Mouse (Mus musculus) spleen, postnatal 4 days (tissue): ENCODE measurements around the gene Necab3.

Experiments
- DNase-seq, 2 experiments: peaks; one replicate each; pipeline ENCODE4 v3.0.0; 2022; ENCODE audit warnings: low spot score in 2 of 2

Necab3 gene

DNA sequence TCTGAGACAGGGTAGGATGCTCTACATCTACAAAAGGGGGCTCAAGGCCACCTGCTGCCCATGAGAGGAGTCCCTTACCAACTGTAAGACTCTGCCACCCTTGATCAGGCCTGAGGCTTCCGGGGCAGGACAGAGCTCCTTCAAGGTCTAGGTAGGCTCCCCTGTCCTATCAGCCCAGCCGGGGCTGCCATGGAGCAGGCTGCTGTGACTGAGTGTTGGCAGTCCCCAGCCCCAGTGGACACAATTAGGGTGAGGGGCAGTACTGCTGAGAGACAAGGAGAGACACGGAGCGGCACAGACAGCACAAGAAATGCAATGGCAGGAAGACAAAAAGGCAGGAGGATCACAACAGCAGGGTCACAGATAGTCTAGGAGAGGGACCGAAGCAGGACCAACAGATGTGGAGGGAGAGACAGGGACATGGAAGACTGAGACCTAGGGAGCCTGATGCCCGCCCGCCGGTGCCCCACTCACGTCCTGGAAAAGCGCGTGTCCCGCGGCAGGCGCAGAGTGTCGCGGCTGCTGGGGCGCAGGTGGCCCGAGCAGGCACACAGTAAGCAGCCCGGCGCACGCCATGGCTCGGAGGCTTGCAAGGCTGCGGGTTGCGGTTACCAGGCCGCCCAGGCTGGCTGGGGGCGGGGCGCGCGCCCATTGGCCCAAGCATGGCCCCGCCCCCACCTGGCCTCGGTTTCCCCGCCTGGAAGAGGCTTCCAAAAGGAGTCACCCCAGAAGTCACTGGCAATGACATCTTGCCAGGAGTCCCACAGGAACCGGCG is at the start of gene Necab3:
Necab3 (minus strand) TSS at position 627 of the 776 bp plus-strand sequence.
- peak; percentile 63 to 82 for DNase-seq

DNA sequence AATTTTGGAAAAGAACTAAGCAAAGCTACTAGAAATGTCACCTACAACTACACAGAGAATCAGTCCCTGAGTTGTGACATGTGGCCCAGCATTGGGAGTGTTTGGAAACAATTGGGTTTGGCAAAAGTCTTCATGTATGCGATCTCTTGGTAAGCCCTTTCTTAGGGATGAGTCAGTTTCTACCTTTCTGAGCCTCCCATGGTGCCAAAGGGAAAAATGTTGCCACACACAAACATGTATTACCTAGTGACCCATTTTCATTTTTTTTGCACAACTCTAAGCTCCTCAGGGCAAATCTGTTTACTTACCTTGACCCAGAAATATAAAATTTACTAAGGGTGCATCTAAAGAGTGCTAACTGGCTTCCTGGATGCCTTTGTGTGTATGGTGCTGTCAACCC is 48.3 kb upstream of the Necab3 start:
- DNase-seq = no peak

DNA sequence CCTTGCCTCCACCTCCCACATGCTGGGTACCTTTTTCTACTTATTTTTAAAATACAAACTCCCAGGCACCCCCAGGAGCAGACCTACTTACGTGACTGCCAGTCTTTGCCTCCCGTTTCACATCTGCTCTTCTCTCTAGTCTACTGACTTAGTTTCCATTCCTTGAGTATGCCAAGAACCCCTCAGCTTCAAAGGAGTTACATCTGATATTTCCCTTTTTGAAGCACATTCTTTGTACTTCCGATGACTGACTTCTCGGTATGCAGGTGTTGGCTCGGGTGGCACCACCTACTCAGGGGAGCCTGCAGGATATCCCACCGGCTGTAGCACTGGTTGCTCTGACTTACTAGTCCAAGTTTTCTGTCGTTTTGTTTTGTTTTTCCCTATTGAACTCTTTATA is 45.5 kb upstream of the Necab3 start:
- DNase-seq = no peak

DNA sequence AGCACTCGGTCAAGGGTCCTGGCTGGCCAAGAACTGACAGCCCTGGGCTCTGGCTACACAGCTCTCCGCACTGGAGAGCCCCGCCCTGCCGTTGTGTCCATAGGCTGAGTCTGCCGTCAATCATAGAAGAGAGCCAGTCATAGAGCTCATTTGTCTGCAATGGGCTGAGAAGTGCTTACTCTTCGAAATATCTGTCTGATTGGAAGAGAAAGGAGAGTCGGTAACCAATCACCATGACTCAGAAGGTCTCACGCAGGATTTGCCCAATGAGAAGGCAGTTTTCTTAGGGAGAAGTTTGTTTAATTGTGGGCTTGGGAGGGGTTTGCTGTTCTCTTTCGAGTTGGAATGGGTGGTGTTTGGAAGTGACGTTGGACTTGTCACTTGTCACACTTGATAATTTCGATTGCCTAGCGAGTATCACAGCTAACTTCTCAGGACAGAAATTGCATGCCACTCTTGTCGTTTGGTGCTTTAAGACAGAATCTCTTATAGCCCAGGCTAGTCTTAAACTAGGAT is 45.0 kb upstream of the Necab3 start, which contains the start of gene Pxmp4:
Pxmp4 (minus strand) TSS at position 71 of the 516 bp plus-strand sequence.
- DNase-seq = peak; percentile 99

DNA sequence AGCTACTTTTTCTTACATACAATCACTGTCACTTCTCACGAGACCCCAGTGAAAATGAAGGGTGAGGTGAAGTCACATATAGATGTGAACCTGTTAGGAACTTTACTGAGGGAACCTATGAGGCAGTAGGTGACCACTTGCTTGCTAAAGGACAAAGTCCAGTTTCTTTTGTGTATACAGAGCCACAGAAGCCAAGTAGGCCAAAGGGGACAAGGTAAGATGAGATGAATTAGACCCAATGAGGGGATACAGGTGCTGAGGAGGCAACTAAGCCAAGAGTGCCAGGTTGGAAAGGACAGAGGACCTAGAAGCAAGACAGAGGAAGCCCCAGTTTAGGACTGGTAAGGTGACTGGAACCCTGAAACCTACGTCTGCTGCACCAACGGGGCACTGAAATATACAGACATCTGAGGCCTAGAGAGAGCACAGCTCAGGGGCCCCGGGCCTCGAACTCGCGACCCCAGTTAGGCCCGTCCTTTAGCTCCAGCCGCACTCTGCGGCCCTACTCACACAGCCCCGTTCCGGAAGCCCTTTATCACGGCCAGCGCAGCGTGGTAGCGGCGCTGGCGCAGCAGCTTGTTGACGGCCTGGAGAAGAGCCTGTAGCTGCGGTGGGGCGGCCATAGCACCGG is 44.4 kb upstream of the Necab3 start:
- DNase-seq = no peak

DNA sequence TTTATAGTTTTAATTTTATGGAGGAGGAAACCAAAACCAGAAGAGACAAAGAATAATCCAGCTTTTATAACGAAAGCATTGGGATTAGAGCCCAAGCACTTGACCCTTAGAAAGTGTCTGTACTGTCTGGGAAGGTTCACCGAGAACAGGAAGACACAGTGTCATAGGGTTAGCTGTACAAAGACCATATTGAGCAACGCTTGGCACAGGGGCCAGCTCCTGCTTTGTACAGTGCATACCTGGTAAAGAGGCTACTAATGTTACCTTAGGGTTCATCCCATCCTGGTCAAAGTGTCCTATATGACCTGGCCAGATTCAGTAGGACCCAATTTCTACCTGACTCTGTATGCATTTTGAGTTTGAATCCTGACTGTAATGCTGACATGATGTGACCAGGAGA is 42.6 kb upstream of the Necab3 start:
- DNase-seq = no peak

DNA sequence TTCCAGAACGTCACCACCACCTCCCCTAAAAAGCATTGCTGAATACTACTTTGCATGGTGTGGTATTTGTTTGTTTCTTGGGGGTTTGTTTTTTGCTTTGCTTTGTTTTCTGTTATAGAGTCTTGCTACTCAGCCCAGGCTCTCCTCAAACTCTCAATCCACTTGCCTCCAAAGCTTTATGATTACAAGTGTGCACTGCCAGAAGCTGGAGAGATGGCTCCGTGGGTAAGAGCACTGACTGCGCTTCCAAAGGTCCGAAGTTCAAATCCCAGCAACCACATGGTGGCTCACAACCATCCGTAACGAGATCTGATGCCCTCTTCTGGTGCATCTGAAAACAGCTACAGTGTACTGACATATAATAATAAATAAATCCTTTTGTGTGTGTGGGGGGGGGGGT is 41.9 kb upstream of the Necab3 start:
- DNase-seq = no peak

DNA sequence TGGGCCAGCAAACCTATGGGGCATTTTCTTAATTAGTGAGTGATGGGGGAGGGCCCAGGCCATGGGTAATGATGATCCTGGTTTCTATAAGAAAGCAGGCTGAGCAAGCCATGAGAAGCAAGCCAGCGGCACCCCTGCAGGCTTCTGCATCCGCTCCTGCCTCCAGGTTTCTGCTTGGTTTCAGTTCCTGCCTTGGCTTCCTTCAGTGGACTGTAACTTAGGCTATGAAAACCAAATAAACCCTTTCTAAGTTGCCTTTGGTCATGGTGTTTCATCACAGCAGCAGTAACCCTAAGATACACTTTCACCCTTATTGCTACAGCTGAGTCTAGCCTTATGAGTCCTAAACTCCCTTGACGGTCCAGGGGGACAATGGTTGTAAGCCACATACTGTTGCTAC is 38.7 kb upstream of the Necab3 start:
- DNase-seq = no peak

DNA sequence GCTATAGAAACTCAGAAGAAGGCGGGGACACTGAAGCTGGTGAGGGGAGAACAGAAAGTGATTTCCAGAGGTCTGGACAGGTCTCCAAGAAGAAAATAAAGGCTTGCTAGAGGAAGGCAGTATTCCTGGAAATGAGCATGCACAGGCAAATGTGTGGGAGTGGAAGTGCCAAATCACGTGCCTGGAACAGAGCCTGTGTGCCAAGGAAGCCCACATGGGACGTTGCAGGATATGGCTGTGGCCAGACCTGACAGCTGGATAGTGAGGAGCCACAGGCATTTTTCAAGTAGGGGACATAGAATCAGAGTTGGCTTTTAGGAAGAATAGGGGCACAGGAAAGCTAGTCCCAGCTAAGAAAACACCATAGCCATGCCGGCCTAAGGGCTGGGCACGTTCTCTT is 37.1 kb upstream of the Necab3 start:
- DNase-seq = no peak

DNA sequence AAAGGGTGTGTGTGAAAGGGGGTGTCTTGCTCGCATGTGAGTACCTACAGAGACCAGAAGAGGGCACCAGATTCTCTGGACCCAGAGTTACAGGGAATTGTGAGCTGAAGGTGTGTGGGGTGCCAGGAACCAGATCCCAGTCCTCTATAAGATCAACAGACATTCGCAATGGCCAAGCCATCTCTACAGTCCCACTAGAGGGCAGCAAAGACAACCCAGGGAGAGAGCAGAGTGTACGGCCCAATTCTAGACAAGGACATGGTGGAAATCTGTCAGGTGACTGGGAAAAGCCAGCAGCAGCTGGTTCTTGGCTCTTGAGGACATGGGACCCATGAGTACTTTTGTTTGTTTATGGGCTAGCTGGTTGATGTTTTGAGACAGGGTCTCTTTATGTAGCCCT is 34.3 kb upstream of the Necab3 start:
- peak in 1 of 2 experiments; percentile 47 for DNase-seq

DNA sequence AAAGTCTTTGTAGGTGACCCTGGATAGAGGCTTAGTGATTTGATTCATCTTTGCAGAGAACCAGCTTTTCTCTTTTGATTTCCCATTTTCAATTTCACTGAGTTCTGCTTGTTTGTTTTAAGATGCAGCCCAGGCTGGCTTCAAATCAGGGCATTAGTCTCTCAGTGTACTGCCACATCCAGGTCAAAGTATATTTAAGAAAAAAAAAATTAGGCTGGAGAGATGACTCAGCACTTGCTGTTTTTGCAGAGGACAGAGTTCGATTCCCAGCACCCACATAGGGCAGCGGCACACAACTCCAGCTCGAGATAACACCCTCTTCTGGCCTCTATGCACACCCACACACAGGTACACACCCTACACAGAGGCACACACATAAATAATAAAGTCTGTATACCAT is 32.5 kb upstream of the Necab3 start:
- DNase-seq = no peak

DNA sequence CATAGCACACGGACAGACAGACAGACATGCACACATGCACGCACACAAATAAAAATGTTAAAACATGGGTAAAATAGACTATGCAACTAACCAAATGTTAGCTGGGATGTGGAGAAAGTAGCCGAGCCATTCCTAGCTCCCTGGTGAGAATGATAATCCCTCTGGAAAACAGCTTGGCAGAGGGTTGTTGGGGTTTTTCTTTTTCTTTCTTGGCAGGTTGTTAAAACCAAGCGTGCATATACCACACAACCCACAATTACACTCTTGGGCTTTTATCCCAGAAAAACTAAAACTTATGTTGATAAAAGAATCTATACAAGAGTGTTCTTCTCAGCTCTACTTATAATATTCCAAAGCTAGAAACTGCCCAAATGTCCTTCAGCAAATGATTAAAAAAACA is 30.4 kb upstream of the Necab3 start:
- DNase-seq = no peak

DNA sequence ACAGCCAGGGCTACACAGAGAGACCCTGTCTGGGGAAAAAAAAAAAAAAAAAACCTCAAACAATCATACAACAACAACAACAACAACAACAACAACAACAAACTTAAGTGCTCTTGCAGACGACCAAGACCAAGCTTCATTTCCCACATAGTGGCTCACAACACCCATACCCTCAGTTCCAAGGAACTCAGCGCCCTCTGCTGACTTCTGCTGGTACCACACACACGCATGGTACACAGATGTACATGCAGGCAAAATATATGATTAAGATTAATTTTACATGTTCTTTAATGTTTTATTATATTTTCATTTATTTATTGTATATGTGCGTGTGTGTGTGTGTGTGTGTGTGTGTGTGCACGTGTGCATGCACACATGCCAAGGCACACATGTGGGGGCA is 27.7 kb upstream of the Necab3 start:
- DNase-seq = peak; percentile 69 to 87

DNA sequence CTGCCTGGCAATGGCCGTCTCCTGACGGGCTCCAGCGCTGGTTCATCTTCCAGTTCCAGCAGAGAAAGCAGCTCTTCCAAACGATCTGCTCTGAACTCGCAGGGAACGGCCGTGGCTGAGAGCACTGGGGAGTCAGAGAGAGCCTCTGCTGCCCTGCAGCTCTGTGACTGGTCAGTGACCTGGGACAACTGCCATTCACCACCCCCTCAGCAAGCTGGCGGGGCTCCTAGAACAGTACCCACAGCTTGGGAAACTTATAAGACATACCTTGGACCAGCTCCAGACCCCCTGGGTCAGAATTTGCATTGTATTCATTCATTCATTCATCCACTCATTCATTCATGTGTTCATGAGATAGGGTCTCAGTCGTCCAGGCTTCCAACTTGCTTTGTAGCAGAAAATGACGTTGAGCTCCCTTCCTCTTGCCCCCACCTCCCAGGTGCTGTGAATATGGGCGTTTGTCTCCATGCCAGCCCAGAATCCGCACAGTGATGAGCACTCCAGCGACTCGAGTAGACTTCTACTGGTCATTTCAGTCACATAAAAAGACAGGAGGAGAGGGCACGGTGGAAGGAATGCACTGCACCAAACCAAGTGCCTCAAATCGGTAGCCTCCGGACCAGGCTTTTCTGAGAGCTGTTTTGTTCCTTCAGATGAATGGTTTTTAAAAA is 26.4 kb upstream of the Necab3 start:
- DNase-seq = no peak

DNA sequence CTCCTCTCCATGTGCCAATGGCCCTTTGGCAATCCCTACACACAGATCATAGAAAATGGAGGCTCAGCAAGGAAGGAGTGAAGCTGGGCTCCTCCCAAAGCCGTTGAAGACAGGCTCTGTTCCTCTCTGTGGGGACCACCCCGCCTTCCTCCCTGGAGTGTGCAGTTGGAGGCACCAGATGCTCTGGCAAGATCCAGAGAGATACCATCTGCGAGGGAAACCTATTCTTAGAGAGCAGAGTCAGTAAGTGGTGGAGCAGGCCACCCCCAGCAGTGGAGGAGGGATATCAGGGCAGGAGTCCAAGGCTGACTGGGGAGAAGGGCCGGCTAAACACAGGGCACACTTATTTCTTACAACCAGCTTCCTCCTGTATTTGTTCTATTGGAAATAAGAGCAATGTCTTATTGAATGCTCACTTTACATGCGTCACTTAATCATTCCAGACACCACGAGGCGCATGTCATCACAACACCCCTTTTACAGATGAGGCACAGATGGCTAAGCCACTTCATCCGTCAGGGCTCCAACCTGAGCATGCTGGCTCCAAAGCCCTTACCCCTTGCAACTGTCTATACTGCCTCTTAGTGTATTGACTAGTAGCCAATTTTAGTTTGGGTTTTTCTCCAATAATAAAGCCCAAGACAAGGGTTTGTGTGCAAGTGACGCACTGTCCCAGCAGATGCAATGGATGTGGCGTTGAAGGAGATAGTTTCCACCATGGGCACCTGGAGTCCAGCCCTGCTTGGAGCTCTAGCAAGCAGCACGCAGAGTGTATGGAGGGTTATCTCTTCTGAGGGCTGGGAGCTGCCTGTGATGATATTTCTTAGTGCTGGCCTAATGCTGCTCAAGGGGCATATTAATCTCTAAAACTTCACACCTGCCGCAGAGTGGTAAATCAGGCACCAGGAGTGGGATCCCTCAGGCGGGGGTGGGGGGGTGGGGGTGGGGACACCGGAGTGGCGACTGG is 25.5 kb upstream of the Necab3 start:
- DNase-seq = no peak

DNA sequence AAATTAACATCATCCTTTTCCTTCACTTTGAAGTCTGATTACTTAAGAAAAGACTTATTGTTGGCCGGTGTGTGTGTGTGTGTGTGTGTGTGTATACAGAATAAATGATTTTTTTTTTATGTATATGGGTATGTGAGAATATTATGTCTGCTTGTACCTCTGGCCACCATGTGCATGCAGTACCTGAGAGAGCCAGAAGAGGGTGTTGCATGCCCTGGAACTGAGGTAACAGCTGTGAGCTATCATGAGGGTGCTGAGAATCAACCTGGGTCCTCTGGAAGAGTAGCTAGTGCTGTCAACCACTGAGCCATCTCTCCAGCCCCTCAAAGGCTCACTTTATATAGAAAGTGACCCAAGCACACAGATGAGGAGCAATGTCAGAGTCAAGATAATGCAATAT is 22.7 kb upstream of the Necab3 start:
- DNase-seq = no peak

DNA sequence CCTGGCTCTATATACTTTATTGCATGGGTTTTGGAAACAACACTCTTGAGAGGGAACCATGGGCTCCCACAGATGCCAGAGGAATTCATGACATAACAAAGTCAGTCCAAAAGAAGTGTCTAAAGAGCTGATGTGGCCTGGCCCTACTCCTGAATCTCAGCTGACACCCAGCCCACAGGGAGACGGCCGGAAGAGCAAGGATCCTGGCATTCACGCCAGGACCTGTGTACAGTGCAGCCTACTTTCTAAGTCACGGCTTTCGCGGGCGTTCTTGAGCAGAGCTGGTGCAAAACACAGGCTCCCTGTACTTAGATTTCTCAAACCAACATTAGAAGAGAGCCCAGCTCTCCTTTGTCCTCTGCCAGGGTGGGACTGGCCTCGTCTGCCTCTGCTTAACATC is 21.9 kb upstream of the Necab3 start:
- DNase-seq = no peak

DNA sequence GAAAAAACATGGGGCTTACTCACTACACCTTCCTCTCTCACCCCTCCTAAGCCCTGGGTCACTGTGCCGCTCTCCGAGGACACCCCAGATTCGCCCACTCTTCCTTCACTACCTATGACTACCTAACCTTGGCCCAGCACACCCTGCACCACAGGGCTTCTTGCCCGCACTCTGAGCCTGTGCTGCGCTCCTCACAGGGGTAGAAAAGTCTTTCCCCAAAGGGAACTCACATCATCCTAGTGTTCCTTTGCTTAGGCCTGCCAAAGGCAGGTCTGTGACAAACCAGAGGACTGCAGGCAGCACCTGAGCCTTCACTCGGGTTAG is 19.0 kb upstream of the Necab3 start:
- no peak for DNase-seq

DNA sequence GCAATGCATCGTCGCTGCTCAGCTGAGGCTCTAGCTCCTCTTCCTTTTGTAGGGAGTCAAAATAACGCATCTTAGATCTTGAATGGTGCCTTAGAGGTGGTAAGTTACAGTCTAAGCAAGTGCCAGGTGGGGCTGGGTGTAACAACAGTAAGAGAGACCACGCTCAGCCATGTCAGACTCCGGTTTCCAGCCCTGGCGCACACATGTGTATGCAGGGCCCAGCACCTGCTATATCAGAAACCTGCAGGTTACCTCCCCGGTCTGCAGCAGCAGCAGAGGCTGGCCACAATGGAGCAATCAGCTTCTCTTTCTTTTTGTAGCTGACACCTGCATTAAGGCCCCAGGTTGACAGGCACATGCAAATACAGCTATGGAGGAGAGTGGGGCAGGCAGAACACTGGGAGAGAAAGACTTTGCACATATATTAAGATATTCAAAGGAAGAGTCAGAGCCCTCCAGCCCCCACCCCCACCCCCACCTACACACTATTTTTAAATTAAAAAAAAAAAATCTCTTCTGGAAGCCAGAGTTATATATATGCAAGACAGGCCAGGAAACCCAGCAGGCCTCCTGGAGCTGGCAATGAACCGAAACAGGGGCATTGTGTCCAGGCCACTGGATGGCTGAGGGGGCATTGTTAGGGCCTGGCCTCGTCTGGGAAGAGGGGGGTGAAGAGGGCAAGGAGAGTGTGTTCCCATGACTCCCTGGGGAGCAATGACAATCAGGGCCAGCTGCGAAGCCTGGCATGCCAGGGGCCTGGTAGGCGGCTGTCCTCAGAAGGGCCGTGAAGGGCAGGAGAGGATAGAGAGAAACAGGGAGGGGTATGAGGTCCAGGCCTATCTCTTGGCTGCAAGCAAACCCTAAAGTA is 18.4 kb upstream of the Necab3 start:
- no peak for DNase-seq

DNA sequence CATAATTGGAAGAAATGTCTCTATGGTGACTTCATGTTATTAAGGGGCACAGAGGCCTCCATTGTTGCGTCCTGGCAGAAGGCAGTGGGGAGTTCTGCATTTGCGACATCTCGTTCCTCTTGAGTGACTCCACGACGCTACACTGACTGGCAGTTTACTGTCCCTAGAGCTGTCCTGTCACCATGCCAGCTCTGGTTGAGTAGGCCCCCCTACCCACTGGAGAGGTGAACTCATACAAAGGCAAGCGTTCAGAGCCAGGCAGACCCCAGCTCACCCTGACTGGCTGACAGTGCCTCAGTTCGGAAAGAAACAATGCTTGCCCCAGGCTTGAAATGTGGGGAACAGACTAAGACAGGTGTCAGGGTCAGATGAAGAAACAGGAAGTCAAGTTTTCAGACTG is 15.6 kb upstream of the Necab3 start:
- no peak for DNase-seq

DNA sequence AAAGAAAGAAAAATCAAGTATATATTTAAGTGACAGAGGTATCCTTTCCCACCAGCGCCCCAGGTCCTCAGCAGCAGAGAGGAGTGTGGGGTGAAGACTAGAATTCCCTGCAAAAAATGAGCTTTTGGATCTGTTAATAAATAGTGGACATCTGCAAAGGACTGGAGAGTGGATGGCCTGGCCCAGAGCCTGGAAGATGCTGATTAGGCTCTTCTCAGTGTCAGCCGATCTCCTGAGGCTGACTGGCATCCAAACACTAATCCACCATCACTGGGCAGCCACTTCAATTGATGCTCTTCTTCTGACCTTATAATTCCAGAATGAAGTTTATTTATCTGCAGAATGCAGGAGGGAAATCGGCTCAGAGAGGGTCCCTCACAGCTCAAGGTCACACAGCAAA is 14.3 kb upstream of the Necab3 start:
- DNase-seq = no peak
